Mouse (Mus musculus) embryonic facial prominence, embryonic 12.5 days (tissue): Measurements from ENCODE around the gene Gm10228. TPM values are rescaled to one million over a fixed set of nuclear protein-coding genes. Genes with fewer than 3 reads are reported as not detected.
"Not testable (repeated sequence)": the region's sequence is repeated elsewhere in the genome, so short reads cannot be mapped to it uniquely, and the experiment has no call there.

ENCODE experiments used
- ATAC-seq: fragments of 200-750 bp; cut with Nextera tagmentation; 2 replicates; pipeline ENCODE4 v1.8.0; 2017; ENCODE audit not compliant: insufficient number of reproducible peaks, insufficient read depth, low FRiP score, low TSS enrichment
- H3K27ac ChIP-seq: fragments of 300-500 bp; sonication (generic); 2 replicates; pipeline ENCODE4 v1.5.1; 2016; ENCODE audit warnings: mild to moderate bottlenecking
- H3K27me3 ChIP-seq: fragments of 300-500 bp; sonication (generic); 2 replicates; pipeline ENCODE4 v1.6.1; 2016; ENCODE audit warnings: mild to moderate bottlenecking, moderate library complexity
- H3K36me3 ChIP-seq: fragments of 300-500 bp; sonication (generic); 2 replicates; pipeline ENCODE4 v1.6.1; 2016; ENCODE audit warnings: mild to moderate bottlenecking
- H3K4me1 ChIP-seq: fragments of 300-500 bp; sonication (generic); 2 replicates; pipeline ENCODE4 v1.6.1; 2016
- H3K4me2 ChIP-seq: fragments of 300-500 bp; sonication (generic); replicated peaks from 2 replicates; pipeline ENCODE4 v1.6.1; 2016; ENCODE audit warnings: mild to moderate bottlenecking, moderate library complexity
- H3K4me3 ChIP-seq: fragments of 300-500 bp; sonication (generic); 2 replicates; pipeline ENCODE4 v1.5.1; 2016; ENCODE audit warnings: mild to moderate bottlenecking
- H3K9ac ChIP-seq: fragments of 300-500 bp; sonication (generic); 2 replicates; pipeline ENCODE4 v1.6.1; 2016; ENCODE audit warnings: mild to moderate bottlenecking, moderate library complexity
- H3K9me3 ChIP-seq: fragments of 300-500 bp; sonication (generic); 2 replicates; pipeline ENCODE4 v1.6.1; 2016; ENCODE audit warnings: mild to moderate bottlenecking, moderate library complexity
- WGBS: fragments of 180-500 bp; shearing (Covaris S2); methylation state at CpG from one replicate; pipeline ENCODE4 v1.1.7; 2016; 5-methylcytosine and 5-hydroxymethylcytosine counted together
- polyA plus RNA-seq: library from polyadenylated mRNA; unstranded; fragments of >200 nt; fragmentation: Nextera tagmentation; extraction: Ambion mirVana; gene quantifications from 2 replicates; pipeline ENCODE4 v1.2.1, GENCODE M21; 2016

Gene Gm10228
- polyA plus RNA-seq, result not detected in 2 replicates

DNA sequence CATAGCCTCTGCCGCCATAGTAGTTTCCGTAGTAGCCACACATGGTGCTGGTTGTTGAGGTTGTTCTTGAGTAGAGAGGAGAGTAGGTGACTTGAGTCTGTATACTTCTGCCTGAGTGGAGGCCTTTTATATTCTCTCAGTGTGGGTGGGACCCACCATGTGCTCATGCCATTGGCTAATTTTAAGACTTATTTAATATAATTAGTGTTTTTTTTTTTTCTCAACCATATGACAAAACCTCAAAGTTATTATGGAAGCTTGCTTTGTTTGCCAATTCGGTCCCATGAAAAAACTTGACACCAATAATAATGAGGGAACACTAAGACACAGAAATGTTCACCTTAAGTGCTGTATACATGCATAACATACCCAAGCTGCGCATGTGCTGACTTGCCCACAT lies at the start of gene Gm10228:
Gene Gm10228, minus strand, starts transcription at position 101 of the 400 bp plus-strand sequence.
- not testable (repeated sequence) for H3K27ac ChIP-seq, H3K4me3 ChIP-seq, H3K4me2 ChIP-seq, H3K27me3 ChIP-seq, H3K9ac ChIP-seq, H3K36me3 ChIP-seq, H3K9me3 ChIP-seq, H3K4me1 ChIP-seq, ATAC-seq
- 92% methylated on average over 2 of the region's 4 CpGs for WGBS

DNA sequence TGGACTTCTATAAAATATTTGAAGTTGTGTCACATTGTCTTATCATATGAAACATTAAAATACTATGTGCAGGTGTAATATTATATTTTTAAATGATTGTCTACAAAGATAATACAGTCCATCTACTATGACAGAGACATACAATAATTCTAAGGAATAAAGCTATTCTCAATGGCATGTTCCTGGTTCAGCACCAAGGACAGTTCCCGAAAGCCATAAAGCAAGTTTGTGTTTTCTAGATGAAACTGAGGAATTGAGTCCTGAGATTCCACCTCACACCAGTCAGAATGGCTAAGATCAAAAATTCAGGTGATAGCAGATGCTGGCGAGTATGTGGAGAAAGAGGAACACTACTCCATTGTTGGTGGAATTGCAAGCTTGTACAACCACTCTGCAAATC lies 29.8 kb upstream of the Gm10228 start:
- not testable (repeated sequence) for H3K4me2 ChIP-seq, H3K36me3 ChIP-seq, H3K9me3 ChIP-seq, H3K9ac ChIP-seq, H3K27ac ChIP-seq, H3K27me3 ChIP-seq, H3K4me1 ChIP-seq, ATAC-seq, H3K4me3 ChIP-seq
- WGBS, result 68% methylated on average over 2 of the region's 2 CpGs

DNA sequence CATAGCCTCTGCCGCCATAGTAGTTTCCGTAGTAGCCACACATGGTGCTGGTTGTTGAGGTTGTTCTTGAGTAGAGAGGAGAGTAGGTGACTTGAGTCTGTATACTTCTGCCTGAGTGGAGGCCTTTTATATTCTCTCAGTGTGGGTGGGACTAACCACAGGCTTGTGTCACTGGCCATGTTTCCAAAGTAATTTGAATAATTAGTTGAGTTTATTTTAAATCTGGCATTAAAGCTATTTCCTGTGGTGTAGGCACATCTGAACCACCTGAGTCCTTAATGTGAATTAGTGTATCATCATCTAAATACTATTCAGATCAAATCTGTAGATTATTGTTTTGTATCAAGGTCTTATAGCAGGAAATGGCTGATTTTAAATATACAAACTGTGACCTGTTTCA lies 22.6 kb upstream of the Gm10228 start, which contains the start of gene 1110025L11Rik:
Gene 1110025L11Rik, minus strand, starts transcription at position 101 of the 400 bp plus-strand sequence.
- WGBS, result no CpG with 5 or more reads among the region's 2 CpGs
- not testable (repeated sequence) for H3K9me3 ChIP-seq, H3K36me3 ChIP-seq, H3K4me1 ChIP-seq, H3K9ac ChIP-seq, H3K27me3 ChIP-seq, ATAC-seq, H3K27ac ChIP-seq, H3K4me2 ChIP-seq, H3K4me3 ChIP-seq

DNA sequence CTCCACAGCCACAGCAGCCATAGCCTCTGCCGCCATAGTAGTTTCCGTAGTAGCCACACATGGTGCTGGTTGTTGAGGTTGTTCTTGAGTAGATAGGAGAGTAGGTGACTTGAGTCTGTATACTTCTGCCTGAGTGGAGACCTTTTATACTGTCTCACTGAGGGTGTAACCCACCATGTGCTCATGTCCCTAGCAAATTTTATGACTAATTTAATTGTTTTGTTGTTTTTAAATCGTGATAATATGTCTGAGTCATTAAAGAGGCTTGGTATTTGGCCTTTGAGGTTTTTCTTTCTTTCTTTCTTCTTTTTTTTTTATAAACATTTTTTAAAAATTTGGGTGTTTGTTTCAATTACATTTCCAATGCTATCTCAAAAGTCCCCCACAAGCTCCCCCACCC lies 6.5 kb upstream of the Gm10228 start, which contains the start of gene Krtap6-5:
Gene Krtap6-5, minus strand, starts transcription at position 101 of the 400 bp plus-strand sequence.
- WGBS, result 92% methylated on average over 3 of the region's 3 CpGs
- no peaks in the 10 kb centered on the region for H3K4me1 ChIP-seq
- no peak within 1 kb of the TSS for H3K27ac ChIP-seq
- no peak within 1 kb of the TSS for H3K4me3 ChIP-seq
- no peak for ATAC-seq
- no peak within 1 kb of the TSS for H3K4me2 ChIP-seq
- no peak within 1 kb of the TSS for H3K9ac ChIP-seq
- no peaks in the 10 kb centered on the region for H3K36me3 ChIP-seq
- H3K9me3 ChIP-seq, result no peaks in the 10 kb centered on the region
- no peaks in the 10 kb centered on the region for H3K27me3 ChIP-seq

DNA sequence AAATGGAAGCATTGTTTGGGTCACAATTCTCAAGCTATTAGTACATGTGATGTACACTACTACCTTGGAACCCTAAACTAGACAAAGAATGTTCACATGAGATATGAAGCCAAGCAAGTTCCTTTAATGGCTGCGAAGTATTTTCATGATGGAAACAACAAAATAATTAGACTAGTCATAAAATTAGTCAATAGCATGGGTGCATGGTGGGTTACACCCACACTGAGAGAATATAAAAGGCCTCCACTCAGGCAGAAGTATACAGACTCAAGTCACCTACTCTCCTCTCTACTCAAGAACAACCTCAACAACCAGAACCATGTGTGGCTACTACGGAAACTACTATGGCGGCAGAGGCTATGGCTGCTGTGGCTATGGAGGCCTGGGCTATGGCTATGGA lies 9.9 kb downstream of the Gm10228 start, which contains the start of gene Krtap6-1:
Gene Krtap6-1, plus strand, starts transcription at position 301 of the 400 bp plus-strand sequence.
- H3K4me3 ChIP-seq, ATAC-seq, H3K4me2 ChIP-seq, H3K36me3 ChIP-seq, H3K27me3 ChIP-seq, H3K4me1 ChIP-seq, H3K9ac ChIP-seq, H3K9me3 ChIP-seq, H3K27ac ChIP-seq: not testable (repeated sequence)
- 91% methylated on average over 3 of the region's 3 CpGs for WGBS

DNA sequence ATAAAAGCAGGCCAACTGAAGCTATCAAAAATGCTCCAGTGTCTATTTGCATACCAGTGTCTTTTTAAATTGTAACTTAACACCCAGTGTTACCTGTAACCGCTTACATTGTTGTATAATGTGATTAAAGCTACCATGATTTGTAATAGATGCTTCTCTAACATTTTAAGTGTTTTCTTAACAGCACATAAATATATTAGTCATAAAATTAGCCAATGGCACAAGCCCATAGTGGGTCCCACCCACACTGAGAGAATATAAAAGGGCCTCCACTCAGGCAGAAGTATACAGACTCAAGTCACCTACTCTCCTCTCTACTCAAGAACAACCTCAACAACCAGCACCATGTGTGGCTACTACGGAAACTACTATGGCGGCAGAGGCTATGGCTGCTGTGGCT lies 26.3 kb downstream of the Gm10228 start, which contains the start of gene Gm10229:
Gene Gm10229, plus strand, starts transcription at position 301 of the 400 bp plus-strand sequence.
- 96% methylated on average over 3 of the region's 3 CpGs for WGBS

DNA sequence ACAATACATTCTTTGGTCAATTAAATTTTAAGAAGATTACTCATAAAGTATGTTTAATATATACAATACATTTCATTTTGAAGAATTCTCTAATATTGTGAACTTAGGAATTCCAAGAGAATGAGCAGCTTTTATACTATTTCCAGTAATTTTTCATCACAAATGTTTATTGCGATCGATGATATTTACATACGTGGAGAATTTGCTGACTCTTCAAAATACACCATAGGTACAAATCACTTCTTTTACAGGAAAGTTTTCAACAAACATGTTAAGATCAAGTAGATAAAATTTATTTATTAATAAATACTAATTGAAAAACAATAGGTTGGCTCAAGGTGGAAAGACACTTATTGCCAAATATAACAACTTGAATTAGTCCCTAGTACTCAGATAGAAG lies 27.3 kb downstream of the Gm10228 start:
- Histone ChIP-seq H3K36me3 (no peaks in the 10 kb centered on the region), H3K9me3 (no peaks in the 10 kb centered on the region), H3K9ac (no peak overlapping the region), H3K27ac (no peak overlapping the region), H3K4me3 (no peak overlapping the region), H3K4me2 (no peak overlapping the region), H3K27me3 (no peaks in the 10 kb centered on the region), H3K4me1 (no peaks in the 10 kb centered on the region)
- no peak for ATAC-seq
- 95% methylated on average over 3 of the region's 3 CpGs for WGBS

More for the DNA sequence above, 26.3 kb downstream of the Gm10228 start, which contains the start of gene Gm10229:
- H3K9me3 ChIP-seq, ATAC-seq, H3K4me2 ChIP-seq, H3K36me3 ChIP-seq, H3K27ac ChIP-seq, H3K9ac ChIP-seq, H3K4me3 ChIP-seq, H3K27me3 ChIP-seq, H3K4me1 ChIP-seq: not testable (repeated sequence)

DNA sequence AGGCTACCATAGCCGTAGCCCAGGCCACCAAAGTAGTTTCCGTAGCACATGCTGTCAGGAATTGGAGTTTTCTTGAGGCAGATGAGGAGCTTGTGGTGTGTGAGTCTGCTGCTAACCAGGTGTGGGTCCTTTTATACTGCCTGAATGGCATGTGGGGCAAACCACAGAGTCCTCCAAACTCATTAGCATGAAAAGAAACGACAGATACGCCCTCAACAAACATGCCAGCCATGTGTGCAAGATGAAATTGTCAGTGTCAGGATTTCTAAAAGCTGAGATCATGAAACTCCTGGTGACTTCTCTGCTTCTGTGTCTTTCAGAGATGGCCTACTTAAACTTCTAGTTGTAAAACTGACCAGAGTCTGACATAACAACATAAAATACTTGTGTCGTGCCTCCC lies 30.6 kb downstream of the Gm10228 start, which contains the start of gene Krtap22-2:
Gene Krtap22-2, minus strand, starts transcription at position 101 of the 400 bp plus-strand sequence.
- no peak for ATAC-seq
- 81% methylated on average over 5 of the region's 5 CpGs for WGBS
- Histone ChIP-seq H3K4me3 (no peak within 1 kb of the TSS), H3K4me2 (no peak within 1 kb of the TSS), H3K27ac (no peak within 1 kb of the TSS), H3K36me3 (no peaks in the 10 kb centered on the region), H3K9me3 (no peaks in the 10 kb centered on the region), H3K27me3 (no peaks in the 10 kb centered on the region), H3K9ac (no peak within 1 kb of the TSS), H3K4me1 (no peaks in the 10 kb centered on the region)

Other genes starting within 250 kb of the Gm10228 start
- not detected in 2 replicates for gene Gm20741, start 229.3 kb downstream of the Gm10228 start, polyA plus RNA-seq
- not detected in 2 replicates for gene Krtap15, start 221.3 kb downstream of the Gm10228 start, polyA plus RNA-seq
- gene Krtap14, start 215.3 kb downstream of the Gm10228 start, polyA plus RNA-seq, result not detected in 2 replicates
- not detected in 2 replicates for gene Krtap19-1, start 172.1 kb downstream of the Gm10228 start, polyA plus RNA-seq
- not detected in 2 replicates for gene Krtap19-2, start 167.2 kb downstream of the Gm10228 start, polyA plus RNA-seq
- gene Krtap19-3, start 163.4 kb downstream of the Gm10228 start, polyA plus RNA-seq, result not detected in 2 replicates
- not detected in 2 replicates for gene Krtap19-4, start 156.4 kb downstream of the Gm10228 start, polyA plus RNA-seq
- gene Krtap19-5, start 145.0 kb downstream of the Gm10228 start, polyA plus RNA-seq, result not detected in 2 replicates
- not detected in 2 replicates for gene Krtap19-9b, start 109.2 kb downstream of the Gm10228 start, polyA plus RNA-seq
- gene Krtap16-3, start 78.6 kb downstream of the Gm10228 start, polyA plus RNA-seq, result not detected in 2 replicates
- not detected in 2 replicates for gene Krtap22-2, start 30.7 kb downstream of the Gm10228 start, polyA plus RNA-seq
- gene Gm10229, start 26.2 kb downstream of the Gm10228 start, polyA plus RNA-seq, result not detected in 2 replicates
- not detected in 2 replicates for gene Krtap6-1, start 9.8 kb downstream of the Gm10228 start, polyA plus RNA-seq
- not detected in 2 replicates for gene Krtap6-5, start 6.4 kb upstream of the Gm10228 start, polyA plus RNA-seq
- not detected in 2 replicates for gene 1110025L11Rik, start 22.5 kb upstream of the Gm10228 start, polyA plus RNA-seq
- not detected in 2 replicates for gene Krtap6-3, start 42.5 kb upstream of the Gm10228 start, polyA plus RNA-seq
- not detected in 2 replicates for gene Gm6358, start 99.4 kb upstream of the Gm10228 start, polyA plus RNA-seq
- not detected in 2 replicates for gene Gm10061, start 109.6 kb upstream of the Gm10228 start, polyA plus RNA-seq
- gene Gm9789, start 116.5 kb upstream of the Gm10228 start, polyA plus RNA-seq, result not detected in 2 replicates
- not detected in 2 replicates for gene Gm7735, start 128.0 kb upstream of the Gm10228 start, polyA plus RNA-seq
- not detected in 2 replicates for gene 1110057P08Rik, start 133.3 kb upstream of the Gm10228 start, polyA plus RNA-seq
- gene Krtap20-2, start 164.4 kb upstream of the Gm10228 start, polyA plus RNA-seq, result not detected in 2 replicates